Mouse (Mus musculus) megakaryocyte, embryonic 14.5 days (primary cell): ENCODE measurements around the gene Sorbs2.

Experiments used
- FLI1 ChIP-seq: IDR thresholded peaks from 2 replicates; pipeline ENCODE4 v1.6.1; 2012; ENCODE audit warnings: low read length, inconsistent platforms, mixed read lengths
- GATA1 ChIP-seq: IDR thresholded peaks from 3 replicates; pipeline ENCODE4 v1.6.1; 2012; ENCODE audit warnings: mixed read lengths, low read length, inconsistent platforms, borderline replicate concordance

GRCm38 (mm10) chr8:45780585-45780984 is 273.0 kb downstream of the Sorbs2 start:
- TF ChIP-seq GATA1 = no peak
- TF ChIP-seq FLI1 = no peak
